Mouse (Mus musculus) testis, adult 2 months (tissue): Measurements from ENCODE around the gene Csrnp3.

Experiments
- CTCF ChIP-seq: fragments of 200-500 bp; IDR thresholded peaks from 2 replicates; pipeline ENCODE4 v1.5.1; 2012; ENCODE audit warnings: low read depth, mild to moderate bottlenecking, inconsistent platforms, low read length, moderate library complexity; ENCODE audit not compliant: control insufficient read depth, insufficient read depth, insufficient replicate concordance
- POLR2A ChIP-seq: fragments of 200-500 bp; IDR thresholded peaks from 2 replicates; pipeline ENCODE4 v1.6.1; 2012; ENCODE audit warnings: low read depth, mild to moderate bottlenecking, inconsistent platforms, low read length, moderate library complexity; ENCODE audit not compliant: control insufficient read depth

DNA sequence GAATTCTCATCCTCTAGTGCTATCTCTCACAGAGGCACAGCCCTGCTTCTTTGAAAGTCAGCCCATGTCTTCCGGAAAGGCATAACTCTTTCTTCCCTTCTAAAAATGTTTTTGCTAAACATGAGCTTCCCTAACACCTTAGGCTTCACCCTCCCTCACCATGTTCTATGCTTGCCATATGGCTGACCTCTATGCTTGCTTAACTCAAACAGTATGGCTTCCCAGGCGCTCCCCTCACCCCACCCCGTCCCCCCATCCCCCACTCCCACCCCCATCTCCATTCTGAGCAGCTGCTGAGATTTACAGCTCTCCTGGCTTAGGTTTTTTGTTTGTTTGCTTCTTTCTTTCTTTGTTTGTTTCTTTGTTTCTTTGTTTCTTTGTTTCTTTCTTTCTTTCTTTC is 3.2 kb upstream of the Csrnp3 start:
- no peak for TF ChIP-seq POLR2A
- no peak for TF ChIP-seq CTCF
